Mouse (Mus musculus) megakaryocyte, adult 5-6 weeks (primary cell): ENCODE results near the gene Adam17. TPM values are rescaled to one million over a fixed set of nuclear protein-coding genes. Genes with fewer than 3 reads are reported as not detected.

ENCODE experiments used
- ATAC-seq: 2 replicates; pipeline ENCODE4 v1.8.0; 2016; ENCODE audit warnings: mild to moderate bottlenecking, inconsistent platforms; ENCODE audit not compliant: poor library complexity, severe bottlenecking
- total RNA-seq, 2 experiments: library from RNA; stranded (forward) in 1 of 2; stranded (reverse) in 1 of 2; fragments of 153-499, 151-499 nt in 1 of 2; fragments of 221-1000, 200-1000 nt in 1 of 2; gene quantifications; 2 replicates each; pipeline versions ENCODE4 v1.2.3 to v1.2.4; 2015 to 2017

Gene Adam17
- total RNA-seq, 2 experiments from 2014 or later, result 46.9 to 77.0 TPM

GRCm38 (mm10) chr12:21363195-21363594, 10.2 kb downstream of the Adam17 start:
- ATAC-seq, result no peak

- ATAC-seq, result no peak
Observed at GRCm38 (mm10) chr12:21362686-21363085, 10.7 kb downstream of the Adam17 start.

- no peak for ATAC-seq
Observed at GRCm38 (mm10) chr12:21353681-21354080, 19.8 kb downstream of the Adam17 start.

GRCm38 (mm10) chr12:21350113-21350876, 23.1 kb downstream of the Adam17 start:
- no peak for ATAC-seq

- ATAC-seq, result no peak
Observed at GRCm38 (mm10) chr12:21346972-21347371, 26.5 kb downstream of the Adam17 start.

GRCm38 (mm10) chr12:21340674-21341073, 32.8 kb downstream of the Adam17 start:
- ATAC-seq, result no peak

- ATAC-seq, result no peak
Observed at GRCm38 (mm10) chr12:21337171-21337570, 36.3 kb downstream of the Adam17 start.

- ATAC-seq, result peak; percentile 98
Observed at GRCm38 (mm10) chr12:21335869-21336268, 37.6 kb downstream of the Adam17 start.

- no peak for ATAC-seq
Observed at GRCm38 (mm10) chr12:21333766-21334165, 39.7 kb downstream of the Adam17 start.

- ATAC-seq, result no peak
Observed at GRCm38 (mm10) chr12:21333021-21333420, 40.4 kb downstream of the Adam17 start.

- no peak for ATAC-seq
Observed at GRCm38 (mm10) chr12:21331711-21332110, 41.7 kb downstream of the Adam17 start.

- ATAC-seq, result no peak
Observed at GRCm38 (mm10) chr12:21330961-21331576, 42.4 kb downstream of the Adam17 start.

GRCm38 (mm10) chr12:21329661-21330400, 43.6 kb downstream of the Adam17 start:
- ATAC-seq, result no peak

- no peak for ATAC-seq
Observed at GRCm38 (mm10) chr12:21326325-21326724, 47.1 kb downstream of the Adam17 start.

GRCm38 (mm10) chr12:21325266-21325665, 48.2 kb downstream of the Adam17 start:
- ATAC-seq, result no peak

GRCm38 (mm10) chr12:21324101-21324500, 49.3 kb downstream of the Adam17 start:
- no peak for ATAC-seq

- no peak for ATAC-seq
Observed at GRCm38 (mm10) chr12:21322856-21323255, 50.6 kb downstream of the Adam17 start.

GRCm38 (mm10) chr12:21322296-21322695, 51.1 kb downstream of the Adam17 start:
- ATAC-seq, result no peak

GRCm38 (mm10) chr12:21321170-21321569, 52.3 kb downstream of the Adam17 start:
- no peak for ATAC-seq

GRCm38 (mm10) chr12:21320317-21320716, 53.1 kb downstream of the Adam17 start:
- no peak for ATAC-seq

- peak; percentile 52 for ATAC-seq
Observed at GRCm38 (mm10) chr12:21318143-21318895, 55.1 kb downstream of the Adam17 start.
